Mouse (Mus musculus): ENCODE results near the gene Rhot2. TPM values are rescaled to one million over a fixed set of nuclear protein-coding genes. Genes with fewer than 3 reads are reported as not detected.

The Rhot2 gene
- polyA plus RNA-seq, 1 experiment from 2014 or later, result 15.2 TPM

GRCm38 (mm10) chr17:25860832-25861703 is 16.4 kb upstream of the Rhot2 start, which contains the start of gene Wdr90:
TSS of gene Wdr90 (minus strand) at chr17:25861501.
- 3% methylated on average over 65 of the region's 65 CpGs for WGBS
- ATAC-seq (replicated peaks), result peak; percentile 97
- H3K4me3 ChIP-seq, result peak within 1 kb of the TSS; percentile 73
- H3K27ac ChIP-seq (replicated peaks), result peak within 1 kb of the TSS; percentile 88
- H3K4me1 ChIP-seq, result peaks cover 25% of the 10 kb centered on the region
- H3K9me3 ChIP-seq, result no peaks in the 10 kb centered on the region
- H3K36me3 ChIP-seq, result no peaks in the 10 kb centered on the region
- peak within 1 kb of the TSS; percentile 63 for H3K4me2 ChIP-seq (replicated peaks)
- peak within 1 kb of the TSS; percentile 95 for H3K9ac ChIP-seq (replicated peaks)
- H3K27me3 ChIP-seq, result no peaks in the 10 kb centered on the region

- Histone ChIP-seq H3K27me3 (no peaks in the 10 kb centered on the region), H3K9me3 (no peaks in the 10 kb centered on the region), H3K9ac (replicated peaks) (peak overlapping the region; percentile 95), H3K4me2 (replicated peaks) (peak overlapping the region; percentile 63), H3K27ac (replicated peaks) (no peak overlapping the region), H3K4me3 (no peak overlapping the region), H3K36me3 (no peaks in the 10 kb centered on the region), H3K4me1 (peaks cover 25% of the 10 kb centered on the region)
- 93% methylated on average over 6 of the region's 6 CpGs for WGBS
- ATAC-seq (replicated peaks), result no peak
These were observed 15.6 kb upstream of the Rhot2 start for GRCm38 (mm10) chr17:25860229-25860628.

- peak overlapping the region; percentile 84 for H3K4me3 ChIP-seq
- H3K4me2 ChIP-seq (replicated peaks), result peak overlapping the region; percentile 93
- H3K27me3 ChIP-seq, result no peaks in the 10 kb centered on the region
- peak overlapping the region; percentile 78 for H3K9ac ChIP-seq (replicated peaks)
- H3K9me3 ChIP-seq, result no peaks in the 10 kb centered on the region
- peaks cover 19% of the 10 kb centered on the region for H3K4me1 ChIP-seq
- peaks cover 33% of the 10 kb centered on the region for H3K36me3 ChIP-seq
- peak overlapping the region; percentile 73 for H3K27ac ChIP-seq (replicated peaks)
- peak; percentile 33 for ATAC-seq (replicated peaks)
- WGBS, result 3% methylated on average over 38 of the region's 38 CpGs
These were observed 835 bp downstream of the Rhot2 start for GRCm38 (mm10) chr17:25843636-25844395.

- Histone ChIP-seq H3K4me2 (replicated peaks) (peak overlapping the region; percentile 93), H3K9me3 (no peaks in the 10 kb centered on the region), H3K27ac (replicated peaks) (no peak overlapping the region), H3K27me3 (no peaks in the 10 kb centered on the region), H3K4me1 (peaks cover 22% of the 10 kb centered on the region), H3K36me3 (peaks cover 34% of the 10 kb centered on the region), H3K4me3 (peak overlapping the region; percentile 84), H3K9ac (replicated peaks) (peak overlapping the region; percentile 78)
- ATAC-seq (replicated peaks), result no peak
- WGBS, result 96% methylated on average over 4 of the region's 4 CpGs
These were observed 1.5 kb downstream of the Rhot2 start for GRCm38 (mm10) chr17:25843122-25843521.

GRCm38 (mm10) chr17:25842509-25842908 is 2.1 kb downstream of the Rhot2 start:
- no peak overlapping the region for H3K4me2 ChIP-seq (replicated peaks)
- ATAC-seq (replicated peaks), result no peak
- WGBS, result 78% methylated on average over 3 of the region's 3 CpGs
- H3K36me3 ChIP-seq, result peaks cover 34% of the 10 kb centered on the region
- no peak overlapping the region for H3K9ac ChIP-seq (replicated peaks)
- H3K4me3 ChIP-seq, result no peak overlapping the region
- no peaks in the 10 kb centered on the region for H3K27me3 ChIP-seq
- no peaks in the 10 kb centered on the region for H3K9me3 ChIP-seq
- peaks cover 28% of the 10 kb centered on the region for H3K4me1 ChIP-seq
- H3K27ac ChIP-seq (replicated peaks), result no peak overlapping the region

GRCm38 (mm10) chr17:25841117-25841880 is 3.4 kb downstream of the Rhot2 start, which contains the start of gene Gm20683:
TSS of gene Gm20683 (minus strand) at chr17:25841763.
- Histone ChIP-seq H3K4me2 (replicated peaks) (no peak within 1 kb of the TSS), H3K4me3 (no peak within 1 kb of the TSS), H3K27ac (replicated peaks) (no peak within 1 kb of the TSS), H3K9me3 (no peaks in the 10 kb centered on the region), H3K27me3 (no peaks in the 10 kb centered on the region), H3K36me3 (peaks cover 34% of the 10 kb centered on the region), H3K9ac (replicated peaks) (no peak within 1 kb of the TSS), H3K4me1 (peaks cover 40% of the 10 kb centered on the region)
- ATAC-seq (replicated peaks), result no peak
- 94% methylated on average over 22 of the region's 22 CpGs for WGBS

- WGBS, result 98% methylated on average over 6 of the region's 6 CpGs
- no peak overlapping the region for H3K9ac ChIP-seq (replicated peaks)
- no peak overlapping the region for H3K27ac ChIP-seq (replicated peaks)
- H3K4me3 ChIP-seq, result no peak overlapping the region
- peaks cover 48% of the 10 kb centered on the region for H3K4me1 ChIP-seq
- no peak overlapping the region for H3K4me2 ChIP-seq (replicated peaks)
- no peaks in the 10 kb centered on the region for H3K27me3 ChIP-seq
- H3K9me3 ChIP-seq, result no peaks in the 10 kb centered on the region
- H3K36me3 ChIP-seq, result peaks cover 34% of the 10 kb centered on the region
- ATAC-seq (replicated peaks), result no peak
These were observed 4.1 kb downstream of the Rhot2 start for GRCm38 (mm10) chr17:25840519-25840918.

- Histone ChIP-seq H3K4me2 (replicated peaks) (no peak overlapping the region), H3K9me3 (no peaks in the 10 kb centered on the region), H3K9ac (replicated peaks) (no peak overlapping the region), H3K4me3 (no peak overlapping the region), H3K27me3 (no peaks in the 10 kb centered on the region), H3K36me3 (peaks cover 34% of the 10 kb centered on the region), H3K4me1 (peaks cover 51% of the 10 kb centered on the region), H3K27ac (replicated peaks) (no peak overlapping the region)
- WGBS, result 87% methylated on average over 14 of the region's 14 CpGs
- ATAC-seq (replicated peaks), result no peak
These were observed 5.0 kb downstream of the Rhot2 start for GRCm38 (mm10) chr17:25839455-25840235.

GRCm38 (mm10) chr17:25838904-25839303 is 5.7 kb downstream of the Rhot2 start:
- Histone ChIP-seq H3K4me1 (peaks cover 56% of the 10 kb centered on the region), H3K4me2 (replicated peaks) (no peak overlapping the region), H3K4me3 (no peak overlapping the region), H3K27me3 (no peaks in the 10 kb centered on the region), H3K36me3 (peaks cover 34% of the 10 kb centered on the region), H3K27ac (replicated peaks) (no peak overlapping the region), H3K9ac (replicated peaks) (no peak overlapping the region), H3K9me3 (no peaks in the 10 kb centered on the region)
- 88% methylated on average over 4 of the region's 4 CpGs for WGBS
- ATAC-seq (replicated peaks), result no peak

- Histone ChIP-seq H3K9me3 (no peaks in the 10 kb centered on the region), H3K27me3 (no peaks in the 10 kb centered on the region), H3K9ac (replicated peaks) (peak overlapping the region; percentile 75; the same call in 1 of the 2 replicates), H3K4me2 (replicated peaks) (peak overlapping the region; percentile 81; the same call in 1 of the 2 replicates), H3K27ac (replicated peaks) (peak overlapping the region; percentile 80), H3K4me3 (peak overlapping the region; percentile 51; the same call in 1 of the 2 replicates), H3K4me1 (peaks cover 52% of the 10 kb centered on the region), H3K36me3 (peaks cover 34% of the 10 kb centered on the region)
- 12% methylated on average over 3 of the region's 3 CpGs for WGBS
- ATAC-seq (replicated peaks), result no peak
These were observed 7.1 kb downstream of the Rhot2 start for GRCm38 (mm10) chr17:25837533-25837932.

GRCm38 (mm10) chr17:25837076-25837410 is 7.6 kb downstream of the Rhot2 start, which contains the start of gene Rhbdl1:
TSS of gene Rhbdl1 (minus strand) at chr17:25837295.
- Histone ChIP-seq H3K4me2 (replicated peaks) (peak within 1 kb of the TSS; percentile 81), H3K9me3 (no peaks in the 10 kb centered on the region), H3K4me1 (peaks cover 54% of the 10 kb centered on the region), H3K36me3 (peaks cover 33% of the 10 kb centered on the region), H3K4me3 (peak within 1 kb of the TSS; percentile 51), H3K9ac (replicated peaks) (peak within 1 kb of the TSS; percentile 75), H3K27ac (replicated peaks) (peak within 1 kb of the TSS; percentile 80), H3K27me3 (no peaks in the 10 kb centered on the region)
- under 1% methylated on average over 29 of the region's 29 CpGs for WGBS
- peak; percentile 29 for ATAC-seq (replicated peaks)

Data from forebrain, embryonic 15.5 days (tissue).